Mouse (Mus musculus): Measurements from ENCODE around the gene Gatd1.

DNA sequence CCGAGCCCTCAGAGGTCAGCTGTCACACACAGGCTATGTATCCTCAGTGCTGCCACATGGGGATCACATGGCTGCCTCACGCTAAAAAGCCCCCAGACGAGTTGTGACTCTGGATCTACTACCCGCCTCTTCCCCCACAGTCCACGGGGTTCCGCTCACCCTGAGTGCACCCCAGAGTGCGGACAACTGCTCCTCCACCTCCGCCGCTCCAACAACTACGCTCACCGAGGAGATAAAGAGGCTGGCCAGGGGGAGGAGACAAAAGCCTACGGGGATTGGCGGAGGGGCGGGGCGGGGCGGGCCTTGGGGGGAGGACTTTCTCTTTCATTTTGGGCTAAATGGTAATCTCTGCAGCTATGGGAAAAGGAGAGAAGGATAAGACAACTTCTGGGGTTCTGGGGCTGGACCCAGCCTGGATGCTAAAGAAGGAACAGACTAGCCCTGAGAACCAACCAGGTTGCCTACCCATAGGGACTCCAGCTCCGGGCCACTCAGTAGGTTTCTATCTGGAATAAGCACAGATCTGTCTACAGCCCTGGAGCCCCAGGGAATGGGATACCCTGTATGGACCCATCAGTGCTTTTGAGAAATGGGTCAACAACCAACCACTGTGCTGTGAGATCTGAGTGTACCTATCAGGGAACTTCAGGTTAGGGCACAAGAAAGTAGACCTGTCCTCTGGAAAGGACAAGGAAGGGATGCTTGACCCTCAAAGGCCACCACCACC lies 21.4 kb upstream of the Gatd1 start:
- TF ChIP-seq GATA1 (IDR thresholded peaks at IDR 0.05; ENCODE audit: borderline replicate concordance, low read length) (no peak), FLI1 (IDR thresholded peaks at IDR 0.05; ENCODE audit: low read length) (no peak)
